ENCODE assay signal across 8 mouse cellular contexts in the genomic region with DNA sequence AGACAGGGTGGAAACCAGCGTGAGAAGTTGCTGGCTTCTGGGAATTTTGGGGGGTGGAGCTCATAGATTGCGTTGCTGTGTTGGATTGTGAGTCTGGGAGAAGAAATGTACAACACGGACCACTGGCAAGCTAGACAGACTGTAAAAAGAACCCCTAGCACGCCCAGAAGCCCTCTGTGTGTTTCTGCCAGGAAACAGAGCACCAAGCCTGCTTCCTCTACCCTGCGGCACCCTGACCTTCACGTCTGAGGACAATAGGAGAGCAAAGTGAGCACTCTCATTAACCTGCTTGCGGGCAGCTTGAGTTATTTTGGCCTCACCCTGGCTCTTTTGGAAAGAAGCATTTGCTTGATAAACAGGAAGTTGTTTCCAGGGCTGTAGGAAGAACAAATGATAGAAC.
DNase-seq lines count a peak whose midpoint lies in the region; ATAC-seq lines count a peak whose summit lies in the region.

No protein-coding gene starts in this region.

- peak; percentile 32; the same call in 1 of the 2 replicates for ATAC-seq in heart, embryonic 16.5 days (replicated peaks; ENCODE audit: extremely low read depth, insufficient read depth, low FRiP score)
- ATAC-seq in hindbrain, embryonic 11.5 days (ENCODE audit: low FRiP score) = no peak
- ATAC-seq in midbrain, embryonic 14.5 days (ENCODE audit: low FRiP score, low TSS enrichment) = no peak

- 35% methylated on average over 7 of the region's 7 CpGs for WGBS in heart, embryonic 16.5 days
- WGBS in hindbrain, embryonic 11.5 days = 80% methylated on average over 7 of the region's 7 CpGs
- 82% methylated on average over 7 of the region's 7 CpGs for whole genome bisulfite sequencing in midbrain, embryonic 14.5 days

- no peak overlapping the region for H3K4me2 ChIP-seq in heart, embryonic 16.5 days (ENCODE audit: low read depth, low read length)
- no peak overlapping the region for H3K4me2 ChIP-seq in hindbrain, embryonic 11.5 days (replicated peaks; ENCODE audit: low read depth, low read length)
- H3K4me2 ChIP-seq in midbrain, embryonic 14.5 days (ENCODE audit: low read length) = no peak overlapping the region

- no peaks in the 10 kb centered on the region for H3K36me3 ChIP-seq in heart, embryonic 16.5 days (ENCODE audit: control insufficient read depth, insufficient read depth)
- no peaks in the 10 kb centered on the region for H3K36me3 ChIP-seq in hindbrain, embryonic 11.5 days (ENCODE audit: control insufficient read depth, insufficient read depth, low read length)
- no peaks in the 10 kb centered on the region for H3K36me3 ChIP-seq in midbrain, embryonic 14.5 days (ENCODE audit: control insufficient read depth, insufficient read depth, low read length)

- peak overlapping the region; percentile 70 for H3K27ac ChIP-seq in heart, embryonic 16.5 days (ENCODE audit: low read length)
- H3K27ac ChIP-seq in hindbrain, embryonic 11.5 days (ENCODE audit: low read depth, low read length) = no peak overlapping the region
- no peak overlapping the region for H3K27ac ChIP-seq in midbrain, embryonic 14.5 days (replicated peaks; ENCODE audit: low read depth, low read length)

- H3K4me1 ChIP-seq in heart, embryonic 16.5 days (ENCODE audit: control insufficient read depth, insufficient read depth, low read length) = peaks cover 49% of the 10 kb centered on the region
- no peaks in the 10 kb centered on the region for H3K4me1 ChIP-seq in hindbrain, embryonic 11.5 days (replicated peaks; ENCODE audit: control insufficient read depth, insufficient read depth, low read length)
- 0 out of 2 replicates have a peak, but pooled peaks cover 6% of the 10 kb centered on the region for H3K4me1 ChIP-seq in midbrain, embryonic 14.5 days (ENCODE audit: control insufficient read depth, insufficient read depth, low read length)

- peak; percentile 51 for DNase-seq in CD4-positive helper T cell, adult 2 months (ENCODE audit: low read depth, low spot score)
- peak; percentile 86 for DNase-seq in ZHBTc4 (ENCODE audit: low read depth, low spot score)
- DNase-seq in kidney, postnatal 4 days = peak; percentile 41 to 57
- DNase-seq in hindbrain, embryonic 11.5 days (ENCODE audit: low spot score) = no peak
- DNase-seq in gastrocnemius, adult 18-20 months (ENCODE audit: low spot score) = no peak
- no peak for DNase-seq in urinary bladder, postnatal 10 days (ENCODE audit: low spot score)
- no peak for DNase-seq in midbrain, embryonic 14.5 days

- H3K9me3 ChIP-seq in heart, embryonic 16.5 days (replicated peaks; ENCODE audit: control insufficient read depth, low read length) = no peaks in the 10 kb centered on the region
- H3K9me3 ChIP-seq in hindbrain, embryonic 11.5 days (ENCODE audit: control insufficient read depth, low read length) = no peaks in the 10 kb centered on the region
- no peaks in the 10 kb centered on the region for H3K9me3 ChIP-seq in midbrain, embryonic 14.5 days (ENCODE audit: control insufficient read depth, low read length)

- no peak overlapping the region for H3K4me3 ChIP-seq in heart, embryonic 16.5 days (ENCODE audit: low read length)
- H3K4me3 ChIP-seq in hindbrain, embryonic 11.5 days (ENCODE audit: low read depth, low read length) = no peak overlapping the region
- H3K4me3 ChIP-seq in midbrain, embryonic 14.5 days (replicated peaks; ENCODE audit: low read depth, low read length) = no peak overlapping the region

- no peak overlapping the region for H3K9ac ChIP-seq in heart, embryonic 16.5 days (ENCODE audit: low read length)
- H3K9ac ChIP-seq in hindbrain, embryonic 11.5 days (ENCODE audit: low read depth, low read length) = no peak overlapping the region
- no peak overlapping the region for H3K9ac ChIP-seq in midbrain, embryonic 14.5 days (replicated peaks; ENCODE audit: low read length)

- H3K27me3 ChIP-seq in heart, embryonic 16.5 days (ENCODE audit: control insufficient read depth, insufficient read depth, low read length) = no peaks in the 10 kb centered on the region
- H3K27me3 ChIP-seq in hindbrain, embryonic 11.5 days (ENCODE audit: control insufficient read depth, insufficient read depth, low read length) = no peaks in the 10 kb centered on the region
- no peaks in the 10 kb centered on the region for H3K27me3 ChIP-seq in midbrain, embryonic 14.5 days (ENCODE audit: control insufficient read depth, insufficient read depth, low read length)

Comparison
In these comparisons a context has a peak if more than half of its experiments do, and no peak if none do; other contexts are left out.
1. DNase-seq: peak in CD4-positive helper T cell, adult 2 months (single experiment), ZHBTc4 (single experiment) and kidney, postnatal 4 days (2 of 2); none in hindbrain, embryonic 11.5 days (single experiment), gastrocnemius, adult 18-20 months (single experiment), urinary bladder, postnatal 10 days (single experiment) and midbrain, embryonic 14.5 days (single experiment).